Mouse (Mus musculus): ENCODE results near the gene Sf3a2.

DNA sequence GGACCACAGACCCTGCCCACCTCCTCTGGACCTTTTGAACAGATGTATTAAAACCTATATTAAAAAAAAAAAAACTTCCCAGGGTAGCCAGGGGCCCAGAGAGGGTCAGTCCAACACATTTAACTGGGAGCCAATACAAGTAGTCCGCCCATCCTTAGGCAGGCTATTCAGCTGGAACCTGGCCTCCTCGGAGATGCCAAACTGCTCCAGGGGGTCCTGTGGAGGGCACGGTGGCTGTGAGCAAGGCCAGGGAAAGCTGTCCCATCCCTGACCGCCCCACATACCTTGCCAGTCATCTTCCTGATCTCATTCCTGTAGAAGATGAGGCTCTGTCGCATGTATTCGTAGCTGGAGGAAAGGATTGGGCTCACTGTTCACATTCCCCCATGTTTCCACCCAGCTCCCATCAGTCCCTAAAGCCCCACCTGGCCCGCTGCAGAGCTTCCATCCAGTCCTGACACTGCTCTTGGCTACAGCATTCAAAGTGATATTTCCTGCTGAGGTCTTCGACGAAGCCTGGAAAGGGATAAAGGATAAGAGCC, 1.6 kb upstream of the Sf3a2 start:
- TF ChIP-seq POLR2A (IDR thresholded peaks at IDR 0.05; ENCODE audit: low read depth, low read length) (no peak), CTCF (IDR thresholded peaks at IDR 0.05; ENCODE audit: extremely low read depth, insufficient read length, insufficient replicate concordance, low read depth, low read length) (no peak)
